Mouse (Mus musculus) heart, embryonic 14.5 days (tissue): ENCODE measurements around the gene Exoc2. TPM values are rescaled to one million over a fixed set of nuclear protein-coding genes. Genes with fewer than 3 reads are reported as not detected.

ENCODE experiments used
- ATAC-seq: fragments of 200-750 bp; cut with Nextera tagmentation; 2 replicates; pipeline ENCODE4 v1.8.0; 2017; ENCODE audit warnings: low read depth, moderate TSS enrichment; ENCODE audit not compliant: insufficient number of reproducible peaks, insufficient read depth, low FRiP score
- H3K27ac ChIP-seq, 2 experiments: fragments of 200-500 bp in 1 of 2; fragments of 300-500 bp in 1 of 2; sonication (generic) in 1 of 2; replicated peaks in 1 of 2; 2 replicates each; pipeline ENCODE4 v1.5.1; 2012 to 2014; ENCODE audit warnings: low read depth in 2 of 2, low read length in 2 of 2, control low read depth in 1 of 2, mild to moderate bottlenecking in 1 of 2, mixed read lengths in 1 of 2; ENCODE audit not compliant: control insufficient read depth in 1 of 2, insufficient read depth in 1 of 2
- H3K27me3 ChIP-seq: fragments of 300-500 bp; sonication (generic); 2 replicates; pipeline ENCODE4 v1.6.1; 2014; ENCODE audit warnings: mild to moderate bottlenecking, low read length, control low read depth; ENCODE audit not compliant: control insufficient read depth, insufficient read depth
- H3K36me3 ChIP-seq: fragments of 300-500 bp; sonication (generic); 2 replicates; pipeline ENCODE4 v1.6.1; 2014; ENCODE audit warnings: mild to moderate bottlenecking, control low read depth, low read length, mixed read lengths; ENCODE audit not compliant: control insufficient read depth, insufficient read depth
- H3K4me1 ChIP-seq, 2 experiments: fragments of 200-500 bp in 1 of 2; fragments of 300-500 bp in 1 of 2; sonication (generic) in 1 of 2; 2 replicates each; pipeline ENCODE4 v1.6.1; 2012 to 2014; ENCODE audit warnings: low read length in 2 of 2, control low read depth in 1 of 2, mixed read lengths in 1 of 2; ENCODE audit not compliant: control insufficient read depth in 2 of 2, insufficient read depth in 2 of 2
- H3K4me2 ChIP-seq: fragments of 300-500 bp; sonication (generic); 2 replicates; pipeline ENCODE4 v1.6.1; 2014; ENCODE audit warnings: mild to moderate bottlenecking, low read length
- H3K4me3 ChIP-seq, 2 experiments: fragments of 200-500 bp in 1 of 2; fragments of 300-500 bp in 1 of 2; sonication (generic) in 1 of 2; 2 replicates each; pipeline ENCODE4 v1.5.1; 2012 to 2014; ENCODE audit warnings: low read length in 2 of 2, mild to moderate bottlenecking in 2 of 2, control low read depth in 1 of 2, low read depth in 1 of 2, moderate library complexity in 1 of 2; ENCODE audit not compliant: control insufficient read depth in 1 of 2, insufficient read depth in 1 of 2
- H3K9ac ChIP-seq: fragments of 300-500 bp; sonication (generic); 2 replicates; pipeline ENCODE4 v1.6.1; 2014; ENCODE audit warnings: mild to moderate bottlenecking, low read length
- H3K9me3 ChIP-seq: fragments of 300-500 bp; sonication (generic); 2 replicates; pipeline ENCODE4 v1.6.1; 2016; ENCODE audit warnings: low read length, control low read depth; ENCODE audit not compliant: control insufficient read depth
- WGBS: fragments of 180-500 bp; shearing (Covaris S2); extraction: QIAGEN DNeasy Blood & Tissue Kit; methylation state at CpG from one replicate; pipeline ENCODE4 v1.1.7; 2014; 5-methylcytosine and 5-hydroxymethylcytosine counted together
- polyA plus RNA-seq: library from polyadenylated mRNA; unstranded; fragments of >200 nt; fragmentation: Nextera tagmentation; extraction: Ambion mirVana; gene quantifications from 2 replicates; pipeline ENCODE4 v1.2.1, GENCODE M21; 2014

The Exoc2 gene
- polyA plus RNA-seq, 1 experiment from 2014 or later = 23.9 TPM

- Histone ChIP-seq H3K27me3 (no peaks in the 10 kb centered on the region), H3K36me3 (peaks cover 21% of the 10 kb centered on the region; the same call in 1 of the 2 replicates), H3K4me2 (no peak overlapping the region), H3K9me3 (no peaks in the 10 kb centered on the region), H3K4me1 (no peaks in the 10 kb centered on the region), H3K4me3 (no peak overlapping the region), H3K9ac (no peak overlapping the region), H3K27ac (no peak overlapping the region)
- 86% methylated on average over 4 of the region's 4 CpGs for WGBS
- no peak for ATAC-seq
These were observed 52.0 kb downstream of the Exoc2 start for GRCm38 (mm10) chr13:30921914-30922313.

GRCm38 (mm10) chr13:30913757-30914156 lies 60.1 kb downstream of the Exoc2 start:
- Histone ChIP-seq H3K27ac (no peak overlapping the region), H3K4me3 (no peak overlapping the region), H3K9ac (no peak overlapping the region), H3K27me3 (no peaks in the 10 kb centered on the region), H3K4me2 (no peak overlapping the region), H3K36me3 (peaks cover 9% of the 10 kb centered on the region; the same call in 1 of the 2 replicates), H3K4me1 (peaks cover 0 to 2% of the 10 kb centered on the region in 2 experiments; a peak in 1 of 4 replicates), H3K9me3 (no peaks in the 10 kb centered on the region)
- ATAC-seq = no peak

- H3K36me3 ChIP-seq = peaks cover 9% of the 10 kb centered on the region; the same call in 1 of the 2 replicates
- no peak overlapping the region for H3K4me2 ChIP-seq
- 23% methylated on average over 4 of the region's 4 CpGs for WGBS
- no peaks in the 10 kb centered on the region for H3K27me3 ChIP-seq
- H3K9ac ChIP-seq = no peak overlapping the region
- no peak for ATAC-seq
- peaks cover 0 to 2% of the 10 kb centered on the region in 2 experiments; a peak in 1 of 4 replicates for H3K4me1 ChIP-seq
- H3K4me3 ChIP-seq = no peak overlapping the region
- H3K9me3 ChIP-seq = no peaks in the 10 kb centered on the region
- no peak overlapping the region for H3K27ac ChIP-seq
These were observed 60.9 kb downstream of the Exoc2 start for GRCm38 (mm10) chr13:30913028-30913427.

- 65% methylated on average over 5 of the region's 5 CpGs for WGBS
- Histone ChIP-seq H3K9me3 (no peaks in the 10 kb centered on the region), H3K36me3 (peaks cover 9% of the 10 kb centered on the region; the same call in 1 of the 2 replicates), H3K9ac (no peak overlapping the region), H3K27ac (no peak overlapping the region), H3K4me1 (peaks cover 0 to 2% of the 10 kb centered on the region in 2 experiments; a peak in 1 of 4 replicates), H3K4me3 (no peak overlapping the region), H3K4me2 (no peak overlapping the region), H3K27me3 (no peaks in the 10 kb centered on the region)
- ATAC-seq = no peak
These were observed 61.8 kb downstream of the Exoc2 start for GRCm38 (mm10) chr13:30911931-30912625.

- Histone ChIP-seq H3K4me1 (peaks cover 0 to 2% of the 10 kb centered on the region in 2 experiments; a peak in 1 of 4 replicates), H3K36me3 (peaks cover 13% of the 10 kb centered on the region; the same call in 1 of the 2 replicates), H3K27ac (no peak overlapping the region), H3K27me3 (no peaks in the 10 kb centered on the region), H3K9ac (no peak overlapping the region), H3K4me3 (no peak overlapping the region), H3K9me3 (no peaks in the 10 kb centered on the region), H3K4me2 (no peak overlapping the region)
- no peak for ATAC-seq
- WGBS = 86% methylated on average over 5 of the region's 5 CpGs
These were observed 63.0 kb downstream of the Exoc2 start for GRCm38 (mm10) chr13:30910889-30911288.

GRCm38 (mm10) chr13:30902286-30902685 lies 71.6 kb downstream of the Exoc2 start:
- Histone ChIP-seq H3K4me1 (no peaks in the 10 kb centered on the region), H3K4me2 (no peak overlapping the region), H3K9me3 (no peaks in the 10 kb centered on the region), H3K36me3 (peaks cover 31% of the 10 kb centered on the region), H3K27ac (no peak overlapping the region), H3K27me3 (no peaks in the 10 kb centered on the region), H3K9ac (no peak overlapping the region), H3K4me3 (no peak overlapping the region)
- WGBS = 61% methylated on average over 2 of the region's 2 CpGs
- ATAC-seq = no peak

GRCm38 (mm10) chr13:30901387-30902041 lies 72.4 kb downstream of the Exoc2 start:
- ATAC-seq = no peak
- H3K27ac ChIP-seq = no peak overlapping the region
- H3K27me3 ChIP-seq = no peaks in the 10 kb centered on the region
- no peak overlapping the region for H3K4me3 ChIP-seq
- WGBS = 91% methylated on average over 7 of the region's 7 CpGs
- peaks cover 31% of the 10 kb centered on the region for H3K36me3 ChIP-seq
- H3K9me3 ChIP-seq = no peaks in the 10 kb centered on the region
- H3K4me1 ChIP-seq = no peaks in the 10 kb centered on the region
- no peak overlapping the region for H3K4me2 ChIP-seq
- H3K9ac ChIP-seq = no peak overlapping the region
